Mouse (Mus musculus): ENCODE data around the gene Emp1.

Gene Emp1

GRCm38 (mm10) chr6:135362459-135363159, at the start of gene Emp1:
Emp1 (plus strand) TSS chr6:135362545.
- peak; percentile 65 to 77 for DNase-seq (ENCODE audit: low spot score in 2 of 2)

- no peak for DNase-seq (ENCODE audit: low spot score in 2 of 2)
Observed at GRCm38 (mm10) chr6:135313981-135314380, 48.4 kb upstream of the Emp1 start.

- DNase-seq (ENCODE audit: low spot score in 2 of 2) = no peak
Observed at GRCm38 (mm10) chr6:135316141-135316540, 46.2 kb upstream of the Emp1 start.

- no peak for DNase-seq (ENCODE audit: low spot score in 2 of 2)
Observed at GRCm38 (mm10) chr6:135319431-135319933, 42.9 kb upstream of the Emp1 start.

GRCm38 (mm10) chr6:135322749-135323148, 39.6 kb upstream of the Emp1 start:
- DNase-seq (ENCODE audit: low spot score in 2 of 2) = no peak

- DNase-seq (ENCODE audit: low spot score in 2 of 2) = no peak
Observed at GRCm38 (mm10) chr6:135323311-135323982, 38.9 kb upstream of the Emp1 start.

- no peak for DNase-seq (ENCODE audit: low spot score in 2 of 2)
Observed at GRCm38 (mm10) chr6:135324111-135324510, 38.2 kb upstream of the Emp1 start.

- no peak for DNase-seq (ENCODE audit: low spot score in 2 of 2)
Observed at GRCm38 (mm10) chr6:135324686-135325300, 37.6 kb upstream of the Emp1 start.

GRCm38 (mm10) chr6:135326847-135327246, 35.5 kb upstream of the Emp1 start:
- DNase-seq (ENCODE audit: low spot score in 2 of 2) = no peak

- DNase-seq (ENCODE audit: low spot score in 2 of 2) = peak in 1 of 2 experiments; percentile 40
Observed at GRCm38 (mm10) chr6:135331916-135332315, 30.4 kb upstream of the Emp1 start.

GRCm38 (mm10) chr6:135332737-135333281, 29.5 kb upstream of the Emp1 start:
- no peak for DNase-seq (ENCODE audit: low spot score in 2 of 2)

GRCm38 (mm10) chr6:135333994-135334651, 28.2 kb upstream of the Emp1 start:
- DNase-seq (ENCODE audit: low spot score in 2 of 2) = peak in 1 of 2 experiments; percentile 38

- no peak for DNase-seq (ENCODE audit: low spot score in 2 of 2)
Observed at GRCm38 (mm10) chr6:135336376-135336775, 26.0 kb upstream of the Emp1 start.

- no peak for DNase-seq (ENCODE audit: low spot score in 2 of 2)
Observed at GRCm38 (mm10) chr6:135340355-135341075, 21.8 kb upstream of the Emp1 start.

GRCm38 (mm10) chr6:135341076-135341378, 21.3 kb upstream of the Emp1 start:
- DNase-seq (ENCODE audit: low spot score in 2 of 2) = no peak

- no peak for DNase-seq (ENCODE audit: low spot score in 2 of 2)
Observed at GRCm38 (mm10) chr6:135351638-135352302, 10.6 kb upstream of the Emp1 start.

- DNase-seq (ENCODE audit: low spot score in 2 of 2) = no peak
Observed at GRCm38 (mm10) chr6:135352537-135352936, 9.8 kb upstream of the Emp1 start.

GRCm38 (mm10) chr6:135354953-135355352, 7.4 kb upstream of the Emp1 start:
- no peak for DNase-seq (ENCODE audit: low spot score in 2 of 2)

- no peak for DNase-seq (ENCODE audit: low spot score in 2 of 2)
Observed at GRCm38 (mm10) chr6:135360331-135360730, 2.0 kb upstream of the Emp1 start.

- DNase-seq (ENCODE audit: low spot score in 2 of 2) = no peak
Observed at GRCm38 (mm10) chr6:135362098-135362458, 267 bp upstream of the Emp1 start.

All from right cerebral cortex, postnatal 10 days (tissue).